Mouse (Mus musculus): ENCODE measurements around the gene Slc31a2. TPM values are rescaled to one million over a fixed set of nuclear protein-coding genes. Genes with fewer than 3 reads are reported as not detected.

Gene Slc31a2
- polyA plus RNA-seq, 1 experiment = 18.2 TPM

- Histone ChIP-seq H3K4me3 (replicated peaks; ENCODE audit: insufficient read depth, low read depth, low read length) (no peak overlapping the region), H3K27me3 (ENCODE audit: control insufficient read depth, insufficient read depth, low read length) (no peaks in the 10 kb centered on the region), H3K27ac (ENCODE audit: insufficient read depth, low read length) (no peak overlapping the region), H3K4me1 (ENCODE audit: control insufficient read depth, insufficient read depth, low read length) (no peaks in the 10 kb centered on the region)
- DNase-seq = no peak
- no peak for TF ChIP-seq CTCF (IDR thresholded peaks at IDR 0.05; ENCODE audit: borderline replicate concordance, insufficient read depth, low read depth, low read length)
- TF ChIP-seq POLR2A (IDR thresholded peaks at IDR 0.05; ENCODE audit: borderline replicate concordance, insufficient read depth, low read length) = no peak
Measured at GRCm38 (mm10) chr4:62308406-62308805, 46.0 kb downstream of the Slc31a2 start.

- no peak overlapping the region for H3K4me3 ChIP-seq (replicated peaks; ENCODE audit: insufficient read depth, low read depth, low read length)
- no peak for DNase-seq
- H3K27ac ChIP-seq (ENCODE audit: insufficient read depth, low read length) = no peak overlapping the region
- H3K27me3 ChIP-seq (ENCODE audit: control insufficient read depth, insufficient read depth, low read length) = no peaks in the 10 kb centered on the region
- no peaks in the 10 kb centered on the region for H3K4me1 ChIP-seq (ENCODE audit: control insufficient read depth, insufficient read depth, low read length)
- WGBS = 98% methylated on average over 2 of the region's 2 CpGs
- TF ChIP-seq POLR2A (IDR thresholded peaks at IDR 0.05; ENCODE audit: borderline replicate concordance, insufficient read depth, low read length) (no peak), CTCF (IDR thresholded peaks at IDR 0.05; ENCODE audit: borderline replicate concordance, insufficient read depth, low read depth, low read length) (no peak)
Measured at GRCm38 (mm10) chr4:62312821-62313220, 50.5 kb downstream of the Slc31a2 start.

- Histone ChIP-seq H3K4me1 (ENCODE audit: control insufficient read depth, insufficient read depth, low read length) (no peaks in the 10 kb centered on the region), H3K27me3 (ENCODE audit: control insufficient read depth, insufficient read depth, low read length) (no peaks in the 10 kb centered on the region), H3K27ac (ENCODE audit: insufficient read depth, low read length) (no peak overlapping the region), H3K4me3 (replicated peaks; ENCODE audit: insufficient read depth, low read depth, low read length) (no peak overlapping the region)
- WGBS = 76% methylated on average over 9 of the region's 9 CpGs
- TF ChIP-seq CTCF (IDR thresholded peaks at IDR 0.05; ENCODE audit: borderline replicate concordance, insufficient read depth, low read depth, low read length) (no peak), POLR2A (IDR thresholded peaks at IDR 0.05; ENCODE audit: borderline replicate concordance, insufficient read depth, low read length) (no peak)
- DNase-seq = no peak
Measured at GRCm38 (mm10) chr4:62313641-62314211, 51.4 kb downstream of the Slc31a2 start.

- H3K4me1 ChIP-seq (ENCODE audit: control insufficient read depth, insufficient read depth, low read length) = no peaks in the 10 kb centered on the region
- DNase-seq = no peak
- WGBS = 87% methylated on average over 3 of the region's 3 CpGs
Measured at GRCm38 (mm10) chr4:62314516-62314915, 52.2 kb downstream of the Slc31a2 start.

GRCm38 (mm10) chr4:62316456-62316855, 54.1 kb downstream of the Slc31a2 start:
- H3K27me3 ChIP-seq (ENCODE audit: control insufficient read depth, insufficient read depth, low read length) = no peaks in the 10 kb centered on the region
- no peak overlapping the region for H3K27ac ChIP-seq (ENCODE audit: insufficient read depth, low read length)
- DNase-seq = no peak
- 81% methylated on average over 2 of the region's 2 CpGs for WGBS
- TF ChIP-seq POLR2A (IDR thresholded peaks at IDR 0.05; ENCODE audit: borderline replicate concordance, insufficient read depth, low read length) (no peak), CTCF (IDR thresholded peaks at IDR 0.05; ENCODE audit: borderline replicate concordance, insufficient read depth, low read depth, low read length) (no peak)
- H3K4me1 ChIP-seq (ENCODE audit: control insufficient read depth, insufficient read depth, low read length) = no peaks in the 10 kb centered on the region
- H3K4me3 ChIP-seq (replicated peaks; ENCODE audit: insufficient read depth, low read depth, low read length) = no peak overlapping the region

More at GRCm38 (mm10) chr4:62314516-62314915, 52.2 kb downstream of the Slc31a2 start:
- H3K4me3 ChIP-seq (replicated peaks; ENCODE audit: insufficient read depth, low read depth, low read length) = no peak overlapping the region
- no peaks in the 10 kb centered on the region for H3K27me3 ChIP-seq (ENCODE audit: control insufficient read depth, insufficient read depth, low read length)
- H3K27ac ChIP-seq (ENCODE audit: insufficient read depth, low read length) = no peak overlapping the region
- TF ChIP-seq POLR2A (IDR thresholded peaks at IDR 0.05; ENCODE audit: borderline replicate concordance, insufficient read depth, low read length) (no peak), CTCF (IDR thresholded peaks at IDR 0.05; ENCODE audit: borderline replicate concordance, insufficient read depth, low read depth, low read length) (no peak)

GRCm38 (mm10) chr4:62318294-62318693, 55.9 kb downstream of the Slc31a2 start:
- no peak for DNase-seq
- Histone ChIP-seq H3K27me3 (ENCODE audit: control insufficient read depth, insufficient read depth, low read length) (no peaks in the 10 kb centered on the region), H3K4me3 (replicated peaks; ENCODE audit: insufficient read depth, low read depth, low read length) (no peak overlapping the region), H3K27ac (ENCODE audit: insufficient read depth, low read length) (no peak overlapping the region), H3K4me1 (ENCODE audit: control insufficient read depth, insufficient read depth, low read length) (no peaks in the 10 kb centered on the region)
- TF ChIP-seq POLR2A (IDR thresholded peaks at IDR 0.05; ENCODE audit: borderline replicate concordance, insufficient read depth, low read length) = no peak
- WGBS = 81% methylated on average over 1 of the region's 1 CpGs

GRCm38 (mm10) chr4:62322684-62323083, 60.3 kb downstream of the Slc31a2 start:
- DNase-seq = no peak
- 91% methylated on average over 3 of the region's 3 CpGs for WGBS
- TF ChIP-seq POLR2A (IDR thresholded peaks at IDR 0.05; ENCODE audit: borderline replicate concordance, insufficient read depth, low read length) = no peak
- TF ChIP-seq CTCF (IDR thresholded peaks at IDR 0.05; ENCODE audit: borderline replicate concordance, insufficient read depth, low read depth, low read length) = no peak
- Histone ChIP-seq H3K27me3 (ENCODE audit: control insufficient read depth, insufficient read depth, low read length) (no peaks in the 10 kb centered on the region), H3K4me1 (ENCODE audit: control insufficient read depth, insufficient read depth, low read length) (no peaks in the 10 kb centered on the region), H3K27ac (ENCODE audit: insufficient read depth, low read length) (no peak overlapping the region), H3K4me3 (replicated peaks; ENCODE audit: insufficient read depth, low read depth, low read length) (no peak overlapping the region)

- TF ChIP-seq CTCF (IDR thresholded peaks at IDR 0.05; ENCODE audit: borderline replicate concordance, insufficient read depth, low read depth, low read length) (no peak), POLR2A (IDR thresholded peaks at IDR 0.05; ENCODE audit: borderline replicate concordance, insufficient read depth, low read length) (no peak)
- Histone ChIP-seq H3K4me1 (ENCODE audit: control insufficient read depth, insufficient read depth, low read length) (no peaks in the 10 kb centered on the region), H3K4me3 (replicated peaks; ENCODE audit: insufficient read depth, low read depth, low read length) (no peak overlapping the region), H3K27me3 (ENCODE audit: control insufficient read depth, insufficient read depth, low read length) (no peaks in the 10 kb centered on the region), H3K27ac (ENCODE audit: insufficient read depth, low read length) (no peak overlapping the region)
- no peak for DNase-seq
Measured at GRCm38 (mm10) chr4:62326111-62326510, 63.7 kb downstream of the Slc31a2 start.

Data from cerebellum, adult 2 months (tissue).